Mouse (Mus musculus) brain, embryonic 14.5 days (tissue): Measurements from ENCODE around the gene Dennd4c.

ENCODE experiments used
- CTCF ChIP-seq: fragments of 200-500 bp; IDR thresholded peaks from 2 replicates; pipeline ENCODE4 v1.5.1; 2012; ENCODE audit warnings: inconsistent platforms, mild to moderate bottlenecking, moderate library complexity, borderline replicate concordance; ENCODE audit not compliant: insufficient read depth, insufficient read length; ENCODE audit errors: extremely low read depth
- POLR2A ChIP-seq: fragments of 200-500 bp; IDR thresholded peaks from 2 replicates; pipeline ENCODE4 v1.6.1; 2012; ENCODE audit warnings: mild to moderate bottlenecking, inconsistent platforms, borderline replicate concordance; ENCODE audit not compliant: poor library complexity, insufficient read depth, insufficient read length, severe bottlenecking; ENCODE audit errors: extremely low read depth

- TF ChIP-seq CTCF = no peak
- no peak for TF ChIP-seq POLR2A
These were observed 150.6 kb downstream of the Dennd4c start for GRCm38 (mm10) chr4:86898791-86899474.
